Mouse (Mus musculus): ENCODE measurements around the gene Zan.

Gene Zan

DNA sequence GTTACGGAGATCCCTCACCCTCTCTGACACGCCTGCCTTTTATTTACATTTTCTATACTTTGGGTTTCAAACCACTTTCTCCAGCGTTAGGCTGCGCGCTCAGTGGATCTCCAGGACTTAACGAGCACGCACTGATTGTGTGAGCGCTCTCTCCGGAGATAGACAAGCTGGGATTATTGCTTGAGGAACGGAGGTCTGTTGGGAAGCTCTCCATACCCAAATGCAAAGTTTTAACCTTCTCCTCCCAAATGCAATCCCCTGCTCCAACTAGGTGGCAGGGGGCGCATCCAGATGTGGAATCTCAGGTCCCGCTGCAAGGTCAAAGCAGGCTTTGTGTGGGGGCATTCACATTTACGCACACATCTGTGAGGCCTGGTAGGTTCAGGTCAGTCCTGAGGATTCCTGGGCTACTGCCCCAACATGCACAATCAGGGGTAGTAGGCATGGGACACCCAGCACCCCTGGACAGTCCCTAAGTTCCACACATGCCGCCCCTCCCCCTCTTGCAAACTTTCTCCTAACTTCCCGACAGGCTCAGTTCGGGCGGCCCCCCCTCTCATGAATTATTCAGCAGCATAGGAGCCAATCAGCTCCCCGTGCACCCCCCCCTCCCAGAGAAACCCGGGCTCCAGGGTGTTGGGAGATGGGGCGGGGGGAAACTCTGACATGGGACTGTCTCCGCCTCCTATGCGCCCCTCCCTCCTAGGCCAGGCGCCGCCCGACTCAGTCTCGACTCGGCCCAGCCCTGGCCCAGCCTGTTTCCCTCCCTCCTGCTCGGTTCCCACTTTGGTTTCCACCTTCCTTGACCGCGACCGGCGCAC, 127.3 kb downstream of the Zan start, which contains the start of gene Ephb4:
Gene Ephb4, plus strand, starts transcription at position 726 of the 821 bp plus-strand sequence.
- peak; percentile 25 for DNase-seq

DNA sequence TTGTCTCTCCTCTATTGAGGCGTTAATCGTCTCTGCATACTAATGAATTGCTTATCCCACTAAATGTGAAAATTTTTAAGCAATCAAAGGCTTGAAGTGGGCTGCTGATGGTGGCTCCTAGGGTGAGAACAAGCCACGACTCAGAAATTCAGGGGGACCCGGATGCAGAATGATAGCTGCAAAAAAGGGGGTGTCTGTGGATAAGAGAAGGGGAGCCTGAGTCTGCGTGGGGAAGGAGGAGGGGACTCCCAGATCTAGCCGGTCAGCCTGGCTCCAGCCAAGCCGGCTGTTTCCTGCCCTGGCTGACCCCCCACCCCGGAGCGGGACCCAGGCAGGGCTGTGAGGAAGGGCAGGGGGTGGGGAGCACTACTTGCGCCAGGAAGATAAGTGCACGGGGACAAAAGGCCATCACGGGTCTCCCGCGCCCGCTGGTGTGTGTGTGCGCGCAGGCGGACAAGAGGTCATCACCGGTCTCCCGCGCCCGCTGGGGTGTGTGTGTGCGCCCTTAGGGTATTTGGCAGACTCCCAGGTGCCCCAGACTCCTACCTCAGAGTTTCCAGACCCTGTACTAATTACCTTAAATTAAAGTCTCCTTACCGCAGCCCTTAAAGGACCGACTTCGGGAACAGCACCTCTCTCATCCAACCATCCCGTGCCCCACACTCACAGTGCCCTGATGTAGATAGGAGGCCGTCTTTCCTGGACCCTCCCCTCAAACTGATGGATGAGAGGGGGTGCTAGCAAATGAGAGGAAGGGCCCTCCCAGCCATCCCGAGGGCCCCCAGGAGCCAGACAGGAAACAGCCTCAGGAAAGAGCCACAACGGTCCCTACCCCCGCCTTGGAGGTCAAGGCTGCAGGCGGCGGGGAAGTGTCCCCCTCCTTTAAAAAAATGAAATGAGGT, 128.1 kb downstream of the Zan start:
- DNase-seq: no peak

DNA sequence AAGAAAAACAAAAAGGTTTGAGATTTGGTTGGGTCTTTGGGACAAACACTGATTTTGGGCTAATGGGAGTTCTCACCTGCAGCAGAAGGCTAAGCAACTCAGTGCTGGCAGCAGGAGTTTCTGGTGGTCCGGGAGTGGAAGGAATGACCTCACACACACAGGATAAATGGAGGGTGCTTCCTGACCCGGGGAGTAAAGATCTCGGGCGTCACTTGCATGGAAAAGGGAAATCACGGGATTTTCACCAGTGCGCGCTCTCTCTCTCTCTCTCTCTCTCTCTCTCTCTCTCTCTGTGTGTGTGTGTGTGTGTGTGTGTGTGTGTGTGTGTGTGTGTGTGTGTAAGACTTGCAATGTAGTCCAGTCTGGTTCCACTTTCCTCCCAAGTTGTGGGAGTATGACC, 129.0 kb downstream of the Zan start:
- DNase-seq: no peak

- DNase-seq: no peak
These were observed 129.9 kb downstream of the Zan start for GRCm38 (mm10) chr5:137346983-137347382.

DNA sequence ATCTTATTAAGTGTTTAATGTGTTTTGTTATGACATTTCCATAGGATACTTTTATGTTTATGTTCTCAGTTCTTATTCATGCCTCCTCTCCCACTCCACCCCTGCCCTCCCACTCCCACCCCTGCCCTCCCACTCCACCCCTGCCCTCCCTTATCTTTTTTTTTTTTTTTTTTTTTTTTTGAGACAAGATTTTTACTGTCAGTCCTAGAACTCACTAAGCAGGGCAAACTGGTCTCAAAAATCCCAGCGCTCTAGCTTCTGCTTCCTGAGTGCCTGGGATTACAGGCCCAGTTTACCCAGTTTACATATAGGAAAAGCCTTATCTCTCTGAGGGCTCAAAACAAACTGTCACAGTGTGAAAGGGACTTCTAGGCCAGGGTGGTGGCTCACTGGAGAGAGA, 130.5 kb downstream of the Zan start:
- no peak for DNase-seq

DNA sequence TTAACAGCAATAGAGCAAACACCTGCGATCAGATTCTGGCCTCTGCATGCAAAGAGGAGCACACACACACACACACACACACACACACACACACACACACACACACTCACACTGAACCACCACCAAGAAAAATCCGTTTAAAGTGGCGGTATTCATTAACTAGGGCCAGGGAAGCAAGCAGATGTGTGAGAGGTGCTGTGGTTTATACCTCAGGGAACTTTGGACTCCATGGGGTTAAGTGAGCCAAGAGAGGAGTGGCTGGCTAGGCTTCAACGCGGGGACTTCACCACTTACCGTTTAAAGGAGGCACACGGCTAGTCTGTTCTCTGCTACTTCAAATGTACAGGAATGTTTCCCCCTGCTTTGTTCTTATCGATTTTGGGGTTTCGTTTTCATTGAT, 131.0 kb downstream of the Zan start:
- no peak for DNase-seq

DNA sequence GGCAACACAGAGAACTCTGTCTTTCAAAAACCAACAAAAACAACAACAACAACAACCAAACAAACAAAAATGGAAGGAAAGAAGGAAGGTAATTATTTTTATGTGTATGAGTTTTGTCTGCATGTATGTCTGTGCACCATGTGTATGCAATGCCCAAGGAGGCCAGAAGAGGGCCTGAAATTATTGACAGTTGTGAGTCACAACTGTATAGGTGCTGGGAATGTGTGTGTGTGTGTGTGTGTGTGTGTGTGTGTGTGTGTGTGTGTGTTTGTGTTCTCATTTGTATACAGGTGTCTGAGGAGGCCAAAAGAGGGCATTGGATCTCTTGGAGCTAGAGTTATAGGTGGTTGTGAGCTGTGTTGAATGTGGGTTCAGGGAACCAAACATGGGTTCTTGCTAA, 133.0 kb downstream of the Zan start:
- no peak for DNase-seq

- no peak for DNase-seq
These were observed 133.5 kb downstream of the Zan start for GRCm38 (mm10) chr5:137343412-137343811.

GRCm38 (mm10) chr5:137342407-137343012, 134.4 kb downstream of the Zan start:
- DNase-seq: no peak

DNA sequence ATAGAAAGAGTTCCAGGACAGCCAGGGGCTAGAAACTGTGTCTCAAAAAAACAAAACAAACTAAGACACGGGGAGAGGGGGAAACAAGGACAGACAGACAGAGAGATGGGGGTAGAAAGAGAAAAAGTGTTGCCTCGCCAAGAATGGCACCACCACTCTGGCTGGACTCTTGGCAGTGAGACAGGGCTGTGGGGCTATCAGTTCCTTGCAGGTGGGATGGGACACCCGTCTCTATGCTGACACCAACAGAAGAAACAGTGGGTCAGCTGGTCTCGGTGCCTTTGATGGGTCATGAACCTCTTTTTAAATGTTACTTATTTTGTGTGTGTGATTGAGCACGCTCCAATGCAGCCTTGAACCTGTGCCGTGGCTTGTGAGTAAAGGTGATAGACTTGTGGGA, 136.6 kb downstream of the Zan start:
- DNase-seq: no peak

- peak; percentile 59 for DNase-seq
These were observed 137.4 kb downstream of the Zan start for GRCm38 (mm10) chr5:137339290-137339979.

DNA sequence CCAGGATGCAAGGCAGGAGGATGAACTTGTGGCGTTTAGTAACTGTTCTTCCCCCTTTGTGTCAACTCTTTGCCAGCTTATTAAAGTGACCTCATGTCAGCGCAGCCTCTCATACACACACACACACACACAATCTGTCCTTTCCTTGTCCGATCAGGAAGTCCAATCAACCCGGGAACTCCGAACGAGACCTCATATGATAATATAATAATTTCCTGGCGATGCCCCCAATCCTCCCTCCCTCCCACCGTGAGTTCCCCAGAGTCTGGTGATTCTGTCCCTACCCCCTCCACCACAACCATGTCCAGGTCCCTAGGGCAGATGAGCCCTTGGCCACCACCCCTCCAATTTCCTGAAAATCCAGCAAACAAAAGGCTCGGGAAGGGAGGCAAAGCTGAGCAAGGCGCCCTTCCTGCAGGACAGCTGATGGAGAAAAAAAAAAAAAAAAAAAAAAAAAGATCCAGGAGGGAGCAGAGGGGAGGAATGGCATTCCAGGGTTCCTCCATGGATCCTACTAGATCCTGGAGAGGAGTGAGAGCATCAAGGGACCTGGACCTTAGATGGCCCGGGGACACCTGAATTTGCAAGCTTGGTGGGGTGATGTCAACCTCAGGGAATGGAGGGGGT, 138.1 kb downstream of the Zan start:
- peak; percentile 71 for DNase-seq

- peak; percentile 92 for DNase-seq
These were observed 138.6 kb downstream of the Zan start for GRCm38 (mm10) chr5:137338256-137338655.

DNA sequence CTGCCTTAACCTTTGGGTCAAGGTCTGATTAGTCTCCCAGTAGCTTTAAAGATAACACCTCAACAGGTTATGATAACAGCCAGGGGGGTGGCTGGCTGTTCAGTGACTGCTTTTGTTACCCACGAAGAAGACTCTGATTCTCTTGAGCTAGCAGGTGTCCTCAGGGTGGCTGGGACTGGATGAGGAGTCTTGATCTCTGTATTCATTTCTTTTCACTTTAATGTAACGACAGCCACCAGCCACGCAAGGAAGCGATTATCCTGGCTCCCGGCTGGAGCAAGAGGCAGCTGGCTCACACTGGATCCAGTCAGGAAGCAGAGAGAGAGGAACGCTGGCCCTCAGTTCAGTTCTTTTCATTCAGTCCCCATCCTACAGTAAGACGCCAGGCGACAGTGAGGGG, 139.7 kb downstream of the Zan start:
- DNase-seq: no peak

DNA sequence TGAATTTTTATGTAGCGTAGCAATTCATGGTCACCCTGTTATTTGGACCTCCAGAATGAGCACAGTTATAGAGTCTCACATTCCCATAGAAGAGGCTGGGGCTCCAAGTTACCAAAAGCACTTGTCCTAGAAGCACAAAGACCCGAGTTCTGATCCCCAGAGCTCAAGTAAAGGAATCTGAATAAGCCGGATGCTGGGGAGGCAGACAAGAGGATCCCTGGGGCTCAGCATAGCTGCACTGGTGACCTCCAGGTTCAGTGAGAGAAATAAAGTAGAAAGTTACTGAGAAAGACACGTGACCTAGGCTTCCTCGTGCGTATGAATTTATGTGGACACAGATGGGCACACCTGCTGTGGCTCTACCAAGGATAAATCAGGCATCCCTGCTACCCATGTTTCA, 141.8 kb downstream of the Zan start:
- DNase-seq: peak; percentile 46

DNA sequence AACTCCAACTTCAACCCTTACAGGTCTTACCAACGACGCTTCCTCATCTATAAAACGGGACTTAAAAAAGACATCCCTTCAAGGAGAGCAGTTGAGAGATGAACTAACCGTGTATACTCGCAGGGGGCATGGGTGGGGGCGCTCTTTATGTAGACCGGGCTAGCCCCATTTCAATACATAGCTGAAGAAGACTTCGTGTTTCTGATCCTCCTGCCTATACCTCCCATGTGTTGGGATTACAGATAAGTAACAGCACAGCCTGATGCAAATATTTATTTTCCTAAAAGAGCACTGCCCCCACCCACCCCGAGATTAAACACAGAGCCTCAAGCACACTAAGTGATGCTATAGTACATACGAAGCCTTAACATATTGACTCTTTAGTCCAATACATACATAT, 142.5 kb downstream of the Zan start:
- no peak for DNase-seq

GRCm38 (mm10) chr5:137333512-137334174, 143.2 kb downstream of the Zan start, which contains the start of gene Slc12a9:
TSS of gene Slc12a9 (minus strand) at chr5:137333597.
- DNase-seq: peak; percentile 97

- no peak for DNase-seq
These were observed 143.9 kb downstream of the Zan start for GRCm38 (mm10) chr5:137332857-137333511.

DNA sequence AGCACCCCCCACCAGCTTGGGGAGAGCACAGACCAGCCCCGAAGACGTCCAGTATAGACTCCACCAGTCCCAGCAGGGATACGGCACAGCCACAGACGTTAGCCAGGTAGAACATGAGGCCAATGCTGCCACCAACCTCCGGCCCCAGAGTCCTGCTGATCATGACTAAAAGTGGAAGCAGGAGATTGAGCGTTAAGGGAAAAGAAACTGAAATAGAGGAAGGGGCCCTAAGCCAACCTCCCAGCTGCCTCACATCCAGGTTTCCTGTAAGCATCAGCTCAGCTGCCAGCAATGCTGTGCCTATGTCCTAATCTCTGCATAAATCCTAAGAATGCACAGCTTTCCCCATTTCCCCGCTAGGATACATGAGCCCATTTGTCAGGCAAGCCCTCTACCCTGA, 146.0 kb downstream of the Zan start:
- peak; percentile 8 for DNase-seq
